Mouse (Mus musculus) liver, adult 2 months (tissue): ENCODE measurements around the gene Tfb2m. TPM values are rescaled to one million over a fixed set of nuclear protein-coding genes. Genes with fewer than 3 reads are reported as not detected.

Experiments
- DNase-seq: peaks from one replicate; pipeline ENCODE4 v3.0.0-alpha.2; 2011; ENCODE audit warnings: low read depth, low spot score; ENCODE audit errors: extremely low read depth
- H3K27ac ChIP-seq: fragments of 200-500 bp; replicated peaks from 2 replicates; pipeline ENCODE4 v1.5.1; 2012; ENCODE audit warnings: low read depth, mild to moderate bottlenecking, control low read depth, inconsistent platforms, low read length; ENCODE audit not compliant: insufficient read depth
- H3K27me3 ChIP-seq: fragments of 200-500 bp; 2 replicates; pipeline ENCODE4 v1.6.1; 2012; ENCODE audit warnings: mild to moderate bottlenecking, moderate library complexity, low read length, inconsistent platforms; ENCODE audit not compliant: control insufficient read depth, insufficient read depth
- H3K36me3 ChIP-seq: fragments of 200-500 bp; 2 replicates; pipeline ENCODE4 v1.6.1; 2012; ENCODE audit warnings: low read length, inconsistent platforms; ENCODE audit not compliant: control insufficient read depth, insufficient read depth
- H3K4me1 ChIP-seq: fragments of 200-500 bp; 2 replicates; pipeline ENCODE4 v1.6.1; 2011; ENCODE audit warnings: low read length; ENCODE audit not compliant: control insufficient read depth, insufficient read depth
- H3K4me3 ChIP-seq: fragments of 200-500 bp; 2 replicates; pipeline ENCODE4 v1.5.1; 2011; ENCODE audit warnings: low read depth, mild to moderate bottlenecking, control low read depth, low read length, moderate library complexity; ENCODE audit not compliant: insufficient read depth
- H3K79me2 ChIP-seq: fragments of 200-500 bp; 2 replicates; pipeline ENCODE4 v1.6.1; 2012; ENCODE audit warnings: inconsistent platforms, mild to moderate bottlenecking, low read length, moderate library complexity; ENCODE audit not compliant: control insufficient read depth, insufficient read depth
- H3K9ac ChIP-seq: fragments of 200-500 bp; 2 replicates; pipeline ENCODE4 v1.6.1; 2012; ENCODE audit warnings: low read depth, mild to moderate bottlenecking, control low read depth, inconsistent platforms, low read length
- CTCF ChIP-seq: fragments of 200-500 bp; IDR thresholded peaks from 2 replicates; pipeline ENCODE4 v1.5.1; 2011; ENCODE audit warnings: low read depth, low read length, control low read depth
- POLR2A ChIP-seq: fragments of 200-500 bp; IDR thresholded peaks from 2 replicates; pipeline ENCODE4 v1.6.1; 2011; ENCODE audit warnings: low read length, control low read depth; ENCODE audit not compliant: insufficient read depth; ENCODE audit errors: extremely low read depth
- WGBS: fragments of 180-500 bp; shearing (Covaris S2); methylation state at CpG from one replicate; pipeline ENCODE4 v1.1.7; 2018; 5-methylcytosine and 5-hydroxymethylcytosine counted together
- polyA plus RNA-seq: library from polyadenylated mRNA; depleted of rRNA; stranded (reverse); fragments of >200 nt; gene quantifications from 2 replicates; pipeline ENCODE4 v1.2.3, GENCODE M21; 2012
- total RNA-seq: library from RNA; depleted of rRNA; stranded (reverse); fragments of >200 nt; gene quantifications from 2 replicates; pipeline ENCODE4 v1.2.3, GENCODE M21; 2014

Tfb2m gene
- total and polyA plus RNA-seq, 2 experiments, result 8.2 to 21.7 TPM

DNA sequence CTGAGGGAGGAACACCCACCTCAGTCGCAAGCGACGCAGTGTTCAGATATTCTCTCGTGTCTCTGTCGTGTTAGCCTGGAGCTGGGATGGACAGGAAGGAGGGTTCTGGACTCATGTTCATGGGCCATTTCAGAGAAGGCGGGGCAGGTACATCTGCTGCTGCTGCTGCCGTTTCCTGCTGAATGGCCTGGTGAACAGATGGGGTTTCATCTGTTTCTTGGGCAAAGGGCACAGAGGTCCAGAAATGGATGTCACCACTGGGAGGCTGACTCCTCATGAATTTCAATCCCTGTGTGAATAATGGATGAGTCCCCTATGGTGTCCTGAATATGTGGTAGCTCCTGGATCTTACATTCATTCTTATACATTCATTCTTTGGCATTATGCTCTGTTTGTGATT is 21.5 kb upstream of the Tfb2m start:
- H3K36me3 ChIP-seq, result no peaks in the 10 kb centered on the region
- no peak for DNase-seq
- no peak overlapping the region for H3K9ac ChIP-seq
- H3K79me2 ChIP-seq, result peaks cover 21% of the 10 kb centered on the region
- H3K4me1 ChIP-seq, result peaks cover 24% of the 10 kb centered on the region
- H3K27me3 ChIP-seq, result no peaks in the 10 kb centered on the region
- TF ChIP-seq CTCF, result no peak
- TF ChIP-seq POLR2A, result no peak
- H3K4me3 ChIP-seq, result no peak overlapping the region
- H3K27ac ChIP-seq, result no peak overlapping the region
- 69% methylated on average over 7 of the region's 7 CpGs for WGBS

DNA sequence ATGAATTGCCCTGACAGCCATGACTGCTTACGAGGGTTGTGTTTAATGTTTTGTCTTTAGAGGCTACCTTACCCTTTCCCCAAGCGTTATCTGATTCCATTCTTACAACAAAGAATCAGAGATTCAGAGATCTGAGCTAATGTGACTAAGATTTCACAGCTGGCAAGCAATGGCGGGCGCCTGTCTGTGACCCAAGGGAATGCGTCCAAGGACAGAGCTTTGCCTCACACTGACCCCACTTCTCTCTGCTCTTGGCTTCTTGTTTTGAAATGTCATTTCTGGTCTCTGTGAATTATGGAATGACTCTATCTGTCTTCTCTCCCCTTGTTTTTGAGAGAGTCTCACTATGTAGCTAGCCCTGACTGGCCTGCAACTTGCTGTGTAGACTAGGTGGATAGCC is 17.9 kb upstream of the Tfb2m start:
- no peaks in the 10 kb centered on the region for H3K36me3 ChIP-seq
- no peaks in the 10 kb centered on the region for H3K27me3 ChIP-seq
- H3K79me2 ChIP-seq, result peaks cover 28% of the 10 kb centered on the region
- H3K9ac ChIP-seq, result no peak overlapping the region
- peaks cover 28% of the 10 kb centered on the region for H3K4me1 ChIP-seq
- no peak overlapping the region for H3K4me3 ChIP-seq
- H3K27ac ChIP-seq, result peak overlapping the region; percentile 61
- DNase-seq, result peak; percentile 77
- 20% methylated on average over 5 of the region's 5 CpGs for WGBS
- TF ChIP-seq CTCF (0 out of 2 replicates have a peak, but pooled peaks have one; percentile 12), POLR2A (no peak)

DNA sequence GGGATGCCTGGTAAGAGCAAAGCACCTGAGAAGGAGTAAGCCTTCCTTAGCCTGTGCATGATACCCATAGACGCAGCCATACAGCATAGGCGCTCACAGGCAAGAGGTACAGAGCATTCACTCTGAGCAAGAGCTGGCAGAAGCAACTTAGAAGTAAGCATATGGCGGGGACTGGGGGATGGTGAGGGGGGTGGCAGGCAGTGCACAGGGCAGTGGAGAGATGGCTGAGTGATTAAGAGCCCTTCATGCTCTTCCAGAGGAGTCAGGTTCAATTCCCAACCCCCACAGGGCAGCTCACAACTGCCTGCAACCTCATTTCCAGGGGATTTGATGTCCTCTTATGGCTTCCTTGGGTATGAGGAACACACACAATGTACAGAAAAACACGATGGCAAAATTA is 17.1 kb upstream of the Tfb2m start:
- WGBS, result 88% methylated on average over 4 of the region's 4 CpGs
- Histone ChIP-seq H3K4me1 (peaks cover 24% of the 10 kb centered on the region), H3K4me3 (no peak overlapping the region), H3K27ac (no peak overlapping the region), H3K27me3 (no peaks in the 10 kb centered on the region), H3K79me2 (peaks cover 32% of the 10 kb centered on the region), H3K36me3 (no peaks in the 10 kb centered on the region), H3K9ac (no peak overlapping the region)
- no peak for DNase-seq
- no peak for TF ChIP-seq CTCF
- no peak for TF ChIP-seq POLR2A

DNA sequence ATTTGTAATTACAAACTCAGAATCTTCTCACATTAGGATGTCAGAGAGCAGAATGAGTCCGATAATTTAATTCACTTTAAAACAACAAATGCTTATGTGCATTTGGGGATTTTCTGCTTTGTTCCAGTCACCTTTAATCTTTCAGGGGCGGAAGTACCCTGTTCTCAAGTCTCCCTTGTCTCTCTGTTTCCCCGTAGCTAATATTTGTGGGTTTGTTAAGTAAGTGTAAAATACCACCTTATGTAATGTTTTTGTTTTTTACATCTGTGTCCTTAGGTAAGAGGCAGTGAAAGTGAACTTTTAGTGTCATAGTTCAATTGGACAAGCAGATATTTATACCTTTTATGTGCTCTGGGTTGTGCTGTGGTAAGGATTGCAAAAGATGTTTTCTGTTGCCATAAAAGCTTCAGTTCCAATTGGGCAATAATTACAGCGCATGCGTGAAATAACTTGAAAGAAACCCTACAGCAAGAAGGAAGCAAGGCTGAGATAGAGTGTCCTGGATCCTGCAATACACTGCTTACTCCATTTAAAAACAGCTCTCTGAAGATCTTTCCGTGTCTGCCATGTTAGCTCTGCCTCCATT is 14.9 kb upstream of the Tfb2m start:
- H3K4me3 ChIP-seq, result no peak overlapping the region
- H3K36me3 ChIP-seq, result no peaks in the 10 kb centered on the region
- peaks cover 38% of the 10 kb centered on the region for H3K4me1 ChIP-seq
- peak overlapping the region; percentile 96 for H3K27ac ChIP-seq
- no peaks in the 10 kb centered on the region for H3K27me3 ChIP-seq
- peaks cover 28% of the 10 kb centered on the region for H3K79me2 ChIP-seq
- 38% methylated on average over 6 of the region's 6 CpGs for WGBS
- TF ChIP-seq POLR2A, result no peak
- TF ChIP-seq CTCF, result no peak
- peak; percentile 98 for DNase-seq
- H3K9ac ChIP-seq, result peak overlapping the region; percentile 33; the same call in 1 of the 2 replicates

DNA sequence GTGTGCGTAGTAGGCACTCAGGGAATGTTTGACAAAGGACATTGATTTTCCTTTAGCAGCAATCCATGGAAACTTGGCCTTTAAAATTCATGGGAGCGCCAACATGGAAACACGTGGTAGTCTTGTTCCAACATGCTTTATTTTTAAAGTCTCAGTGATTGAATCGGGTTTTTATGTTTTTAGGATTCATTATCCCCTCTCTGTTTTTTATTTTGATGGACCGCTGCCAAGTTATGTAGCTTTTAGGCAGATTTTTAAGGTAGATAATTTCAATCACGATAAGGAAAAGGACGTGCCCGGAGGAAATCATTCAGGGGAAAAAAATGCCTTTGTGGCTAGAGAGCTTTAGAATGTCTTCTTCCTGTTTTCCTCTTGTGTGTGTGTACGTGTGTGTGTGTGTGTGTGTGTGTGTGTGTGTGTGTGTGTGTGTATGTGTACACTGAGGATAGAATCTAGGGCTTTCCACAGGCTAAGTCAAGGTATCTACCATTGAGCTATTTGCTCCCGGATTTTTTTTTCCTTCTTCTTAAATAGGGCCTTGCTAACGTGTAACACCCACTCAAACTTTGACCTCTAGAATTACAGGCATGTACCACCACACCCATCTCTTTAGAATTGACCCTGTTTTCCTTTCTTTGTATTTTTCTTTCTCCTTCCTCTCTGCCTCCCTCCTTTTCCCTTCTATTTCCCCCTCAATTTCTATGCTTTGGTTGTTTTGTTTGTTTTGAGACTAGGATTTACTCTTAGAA is 13.6 kb upstream of the Tfb2m start:
- 25% methylated on average over 11 of the region's 11 CpGs for WGBS
- Histone ChIP-seq H3K9ac (no peak overlapping the region), H3K27me3 (no peaks in the 10 kb centered on the region), H3K79me2 (peaks cover 28% of the 10 kb centered on the region), H3K27ac (peak overlapping the region; percentile 96), H3K4me1 (peaks cover 38% of the 10 kb centered on the region), H3K36me3 (no peaks in the 10 kb centered on the region), H3K4me3 (no peak overlapping the region)
- TF ChIP-seq CTCF, result no peak
- no peak for TF ChIP-seq POLR2A
- peak; percentile 96 for DNase-seq

DNA sequence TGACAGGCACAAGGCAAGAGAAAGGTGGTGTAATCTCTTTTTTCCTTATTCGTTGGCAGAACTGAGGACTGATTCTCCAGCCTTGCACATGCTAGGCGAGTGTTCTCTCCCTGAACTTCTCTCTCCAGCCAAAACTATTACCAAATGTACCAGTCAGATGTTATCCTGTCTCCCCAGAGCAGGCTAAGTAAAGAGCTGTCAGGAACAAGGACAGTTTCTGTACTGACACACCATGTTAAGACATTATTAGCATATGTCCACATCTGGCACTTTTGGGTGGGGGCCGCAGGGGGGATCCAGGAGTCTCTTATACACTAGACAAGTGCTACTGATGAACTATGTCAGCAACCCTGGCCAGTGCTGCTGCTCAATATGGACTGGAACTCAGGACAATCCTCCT is 10.9 kb upstream of the Tfb2m start:
- Histone ChIP-seq H3K79me2 (peaks cover 22% of the 10 kb centered on the region), H3K27ac (peak overlapping the region; percentile 21), H3K9ac (no peak overlapping the region), H3K4me1 (peaks cover 47% of the 10 kb centered on the region), H3K36me3 (no peaks in the 10 kb centered on the region), H3K4me3 (no peak overlapping the region), H3K27me3 (no peaks in the 10 kb centered on the region)
- WGBS, result 42% methylated on average over 3 of the region's 3 CpGs
- peak; percentile 90 for DNase-seq
- TF ChIP-seq POLR2A (no peak), CTCF (no peak)
